Mouse (Mus musculus): ENCODE measurements around the gene Slc30a1. TPM values are rescaled to one million over a fixed set of nuclear protein-coding genes. Genes with fewer than 3 reads are reported as not detected.

The Slc30a1 gene
- total RNA-seq, 4 experiments from 2014 or later = 20.4 to 26.5 (median 21.1) TPM

- no peak for DNase-seq
These were observed 38.8 kb downstream of the Slc30a1 start for GRCm38 (mm10) chr1:191945341-191945740.

- no peak for DNase-seq
These were observed 39.2 kb downstream of the Slc30a1 start for GRCm38 (mm10) chr1:191945756-191946155.

GRCm38 (mm10) chr1:191946261-191946660 lies 39.7 kb downstream of the Slc30a1 start:
- no peak for DNase-seq

- DNase-seq = no peak
These were observed 40.3 kb downstream of the Slc30a1 start for GRCm38 (mm10) chr1:191946835-191947234.

- no peak for DNase-seq
These were observed 41.2 kb downstream of the Slc30a1 start for GRCm38 (mm10) chr1:191947796-191948195.

GRCm38 (mm10) chr1:191948600-191948999 lies 42.0 kb downstream of the Slc30a1 start:
- no peak for DNase-seq

- DNase-seq = no peak
These were observed 44.0 kb downstream of the Slc30a1 start for GRCm38 (mm10) chr1:191950611-191951010.

GRCm38 (mm10) chr1:191952733-191953335 lies 46.3 kb downstream of the Slc30a1 start:
- DNase-seq = no peak

GRCm38 (mm10) chr1:191955101-191955500 lies 48.5 kb downstream of the Slc30a1 start:
- DNase-seq = no peak

GRCm38 (mm10) chr1:191956261-191956660 lies 49.7 kb downstream of the Slc30a1 start:
- no peak for DNase-seq

- DNase-seq = no peak
These were observed 50.3 kb downstream of the Slc30a1 start for GRCm38 (mm10) chr1:191956871-191957270.

- no peak for DNase-seq
These were observed 50.8 kb downstream of the Slc30a1 start for GRCm38 (mm10) chr1:191957321-191957720.

- no peak for DNase-seq
These were observed 54.4 kb downstream of the Slc30a1 start for GRCm38 (mm10) chr1:191960946-191961345.

Other genes starting within 250 kb of the Slc30a1 start
- gene Lpgat1, start 188.9 kb upstream of the Slc30a1 start, total RNA-seq (2022) = 100 to 1,000 TPM in 2 of 4 experiments, 10 to 100 TPM in 2; 76.6 to 114 (median 95.5) TPM
- gene Nek2, start 85.3 kb upstream of the Slc30a1 start, total RNA-seq (2022) = 1 to 10 TPM in 3 of 4 experiments, under 1 TPM in 1; 0.92 to 4.7 (median 1.5) TPM
- gene Rd3, start 70.6 kb downstream of the Slc30a1 start, total RNA-seq (2022) = under 1 TPM in 2 of 4 experiments, not detected in 2; 0.21 to 0.22 TPM
- gene Traf5, start 185.8 kb downstream of the Slc30a1 start, total RNA-seq (2022) = 10 to 100 TPM in 1 of 4 experiments, 1 to 10 TPM in 3; 4.5 to 15.4 (median 7.7) TPM
- gene Rcor3, start 231.3 kb downstream of the Slc30a1 start, total RNA-seq (2022) = 10 to 100 TPM; 22.5 to 35.7 (median 28.8) TPM

Data from adrenal gland, adult 8-10 months (tissue).